Mouse (Mus musculus) heart, embryonic 15.5 days (tissue): ENCODE measurements around the gene Dnttip2. TPM values are rescaled to one million over a fixed set of nuclear protein-coding genes. Genes with fewer than 3 reads are reported as not detected.

Experiments
- ATAC-seq: fragments of 200-750 bp; cut with Nextera tagmentation; replicated peaks from 2 replicates; pipeline ENCODE4 v1.8.0; 2017; ENCODE audit warnings: low read depth, moderate TSS enrichment; ENCODE audit not compliant: insufficient number of reproducible peaks, insufficient read depth, low FRiP score
- H3K27ac ChIP-seq: fragments of 300-500 bp; sonication (generic); 2 replicates; pipeline ENCODE4 v1.5.1; 2015; ENCODE audit warnings: mild to moderate bottlenecking, inconsistent platforms
- H3K27me3 ChIP-seq: fragments of 300-500 bp; sonication (generic); 2 replicates; pipeline ENCODE4 v1.6.1; 2015; ENCODE audit warnings: inconsistent platforms
- H3K36me3 ChIP-seq: fragments of 300-500 bp; sonication (generic); 2 replicates; pipeline ENCODE4 v1.6.1; 2015; ENCODE audit warnings: mild to moderate bottlenecking, inconsistent platforms
- H3K4me1 ChIP-seq: fragments of 300-500 bp; sonication (generic); replicated peaks from 2 replicates; pipeline ENCODE4 v1.6.1; 2015; ENCODE audit warnings: inconsistent platforms
- H3K4me2 ChIP-seq: fragments of 300-500 bp; sonication (generic); 2 replicates; pipeline ENCODE4 v1.6.1; 2015; ENCODE audit warnings: inconsistent platforms, mild to moderate bottlenecking, moderate library complexity
- H3K4me3 ChIP-seq: fragments of 300-500 bp; sonication (generic); 2 replicates; pipeline ENCODE4 v1.5.1; 2015; ENCODE audit warnings: mild to moderate bottlenecking, inconsistent platforms
- H3K9ac ChIP-seq: fragments of 300-500 bp; sonication (generic); 2 replicates; pipeline ENCODE4 v1.6.1; 2015; ENCODE audit warnings: mild to moderate bottlenecking, inconsistent platforms
- H3K9me3 ChIP-seq: fragments of 300-500 bp; sonication (generic); replicated peaks from 2 replicates; pipeline ENCODE4 v1.6.1; 2016; ENCODE audit warnings: inconsistent platforms
- WGBS: fragments of 180-500 bp; shearing (Covaris S2); methylation state at CpG from one replicate; pipeline ENCODE4 v1.1.7; 2015; ENCODE audit warnings: mixed read lengths; 5-methylcytosine and 5-hydroxymethylcytosine counted together
- polyA plus RNA-seq: library from polyadenylated mRNA; unstranded; fragments of >200 nt; fragmentation: Nextera tagmentation; extraction: Ambion mirVana; gene quantifications from 2 replicates; pipeline ENCODE4 v1.2.1, GENCODE M21; 2015

Gene Dnttip2
- polyA plus RNA-seq, 1 experiment from 2014 or later, result 37.7 TPM

DNA sequence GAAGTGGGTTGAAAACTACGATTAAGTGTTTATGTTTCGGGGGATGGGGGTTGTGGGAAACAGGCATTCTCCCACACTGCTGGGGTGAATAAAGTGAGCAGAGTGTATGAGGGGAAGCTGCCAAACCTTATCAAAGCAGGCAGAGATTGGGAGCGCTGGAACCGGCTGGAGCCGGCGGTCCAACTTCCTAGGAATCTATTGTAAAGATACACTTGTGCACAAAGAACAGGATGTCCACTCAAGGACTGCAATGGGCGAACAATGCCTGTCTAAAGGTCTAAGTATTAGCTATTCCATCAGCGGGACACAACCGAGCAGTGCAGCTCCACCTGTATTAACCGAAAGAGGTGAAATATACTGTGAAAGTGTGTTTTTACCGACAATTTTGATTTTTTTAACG, 17.6 kb downstream of the Dnttip2 start:
- Histone ChIP-seq H3K4me2 (peak overlapping the region; percentile 82), H3K27ac (peak overlapping the region; percentile 95), H3K27me3 (no peaks in the 10 kb centered on the region), H3K9me3 (no peaks in the 10 kb centered on the region), H3K36me3 (no peaks in the 10 kb centered on the region), H3K4me3 (peak overlapping the region; percentile 92), H3K4me1 (peaks cover 20% of the 10 kb centered on the region), H3K9ac (0 out of 2 replicates have a peak overlapping the region, but pooled peaks have one; percentile 90)
- ATAC-seq, result 0 out of 2 replicates have a peak, but pooled peaks have one; percentile 7
- WGBS, result 27% methylated on average over 12 of the region's 12 CpGs

DNA sequence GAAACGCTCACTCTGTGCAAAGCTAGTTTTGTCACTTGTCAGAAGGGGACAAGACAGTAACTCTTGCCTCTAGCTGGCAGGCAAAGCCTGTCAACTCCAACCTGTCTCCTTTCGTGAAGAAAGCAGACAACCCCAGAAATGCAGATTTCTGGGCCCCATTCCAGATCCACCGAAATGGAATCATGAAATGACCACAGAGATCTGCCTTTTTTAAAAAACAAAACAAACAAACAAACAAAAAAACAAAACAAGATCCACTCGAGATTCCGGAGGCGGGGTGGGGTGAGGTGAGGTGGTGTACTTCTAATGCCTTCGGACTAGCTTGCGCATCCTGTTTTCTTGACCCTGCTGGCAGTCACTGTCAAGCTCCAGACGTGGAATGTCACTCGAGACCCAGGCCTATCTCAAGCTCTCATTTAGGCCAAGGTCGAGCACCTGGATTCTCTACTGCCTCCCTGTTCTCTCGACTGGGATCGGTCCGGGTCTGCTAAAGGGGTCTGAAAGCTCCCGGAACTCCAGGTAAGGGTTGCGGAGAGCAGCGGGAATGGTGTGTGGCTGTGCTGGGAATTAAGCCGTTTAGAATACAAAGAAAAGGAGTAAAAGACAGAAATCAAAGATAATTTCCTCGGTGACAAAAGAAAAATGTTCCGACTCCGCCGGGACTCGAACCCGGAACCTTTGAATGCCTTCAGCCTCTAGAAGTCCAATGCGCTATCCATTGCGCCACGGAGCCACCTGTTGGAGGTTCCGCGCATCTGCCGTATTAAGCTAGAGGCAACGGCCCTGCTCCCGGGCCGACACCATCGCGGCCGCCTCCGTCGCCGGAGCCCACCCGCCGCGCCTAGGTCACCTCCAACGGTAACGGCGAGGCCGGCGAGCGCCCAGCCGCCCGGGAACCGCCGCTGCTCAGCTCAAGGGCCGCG, 18.4 kb downstream of the Dnttip2 start:
- peak overlapping the region; percentile 92 for H3K4me3 ChIP-seq
- no peaks in the 10 kb centered on the region for H3K27me3 ChIP-seq
- peak overlapping the region; percentile 90 for H3K9ac ChIP-seq
- H3K4me2 ChIP-seq, result peak overlapping the region; percentile 82
- peak; percentile 77 for ATAC-seq
- no peaks in the 10 kb centered on the region for H3K9me3 ChIP-seq
- peak overlapping the region; percentile 95 for H3K27ac ChIP-seq
- peaks cover 20% of the 10 kb centered on the region for H3K4me1 ChIP-seq
- 5% methylated on average over 52 of the region's 54 CpGs for WGBS
- no peaks in the 10 kb centered on the region for H3K36me3 ChIP-seq

DNA sequence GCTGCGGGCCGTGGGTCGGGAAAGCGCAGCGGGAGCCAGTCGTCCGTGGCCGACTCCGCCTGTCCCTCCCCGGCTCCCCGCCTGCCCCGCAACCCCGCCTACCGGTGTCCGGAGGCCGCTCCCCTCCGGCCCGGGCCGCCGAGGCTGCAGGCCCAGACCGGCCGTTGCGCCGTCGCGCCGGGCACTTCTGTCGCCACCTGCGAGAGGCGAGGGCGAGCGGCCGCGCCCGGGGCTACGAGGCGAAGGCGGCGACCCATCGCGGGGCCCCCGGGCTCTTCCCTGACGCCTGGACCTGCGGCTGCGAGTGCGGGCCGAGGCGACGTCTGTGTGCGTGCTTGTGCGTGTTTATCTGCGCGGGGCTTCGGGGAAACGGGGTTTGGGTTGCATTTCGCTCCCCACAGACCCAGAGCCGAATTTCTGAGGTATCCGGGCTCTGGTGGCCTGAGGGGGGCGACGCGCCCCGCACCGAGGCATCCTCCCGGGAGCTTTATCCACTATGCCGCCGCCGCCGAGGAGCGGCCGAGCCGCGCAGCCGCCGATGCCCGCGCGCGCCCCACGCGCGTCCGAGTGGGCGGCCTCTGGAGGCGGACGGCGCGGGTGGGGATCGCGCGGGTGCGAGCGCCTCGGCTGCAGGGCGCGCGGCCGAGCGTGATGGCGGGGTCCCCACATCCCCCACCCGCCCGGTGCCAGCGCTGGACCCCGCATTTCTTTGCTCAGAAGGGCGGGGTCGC, 19.2 kb downstream of the Dnttip2 start:
- Histone ChIP-seq H3K36me3 (no peaks in the 10 kb centered on the region), H3K4me2 (peak overlapping the region; percentile 82), H3K27me3 (no peaks in the 10 kb centered on the region), H3K9me3 (no peaks in the 10 kb centered on the region), H3K4me1 (peaks cover 20% of the 10 kb centered on the region), H3K27ac (peak overlapping the region; percentile 95), H3K9ac (peak overlapping the region; percentile 90), H3K4me3 (peak overlapping the region; percentile 92)
- under 1% methylated on average over 83 of the region's 105 CpGs for WGBS
- peak; percentile 86 for ATAC-seq

DNA sequence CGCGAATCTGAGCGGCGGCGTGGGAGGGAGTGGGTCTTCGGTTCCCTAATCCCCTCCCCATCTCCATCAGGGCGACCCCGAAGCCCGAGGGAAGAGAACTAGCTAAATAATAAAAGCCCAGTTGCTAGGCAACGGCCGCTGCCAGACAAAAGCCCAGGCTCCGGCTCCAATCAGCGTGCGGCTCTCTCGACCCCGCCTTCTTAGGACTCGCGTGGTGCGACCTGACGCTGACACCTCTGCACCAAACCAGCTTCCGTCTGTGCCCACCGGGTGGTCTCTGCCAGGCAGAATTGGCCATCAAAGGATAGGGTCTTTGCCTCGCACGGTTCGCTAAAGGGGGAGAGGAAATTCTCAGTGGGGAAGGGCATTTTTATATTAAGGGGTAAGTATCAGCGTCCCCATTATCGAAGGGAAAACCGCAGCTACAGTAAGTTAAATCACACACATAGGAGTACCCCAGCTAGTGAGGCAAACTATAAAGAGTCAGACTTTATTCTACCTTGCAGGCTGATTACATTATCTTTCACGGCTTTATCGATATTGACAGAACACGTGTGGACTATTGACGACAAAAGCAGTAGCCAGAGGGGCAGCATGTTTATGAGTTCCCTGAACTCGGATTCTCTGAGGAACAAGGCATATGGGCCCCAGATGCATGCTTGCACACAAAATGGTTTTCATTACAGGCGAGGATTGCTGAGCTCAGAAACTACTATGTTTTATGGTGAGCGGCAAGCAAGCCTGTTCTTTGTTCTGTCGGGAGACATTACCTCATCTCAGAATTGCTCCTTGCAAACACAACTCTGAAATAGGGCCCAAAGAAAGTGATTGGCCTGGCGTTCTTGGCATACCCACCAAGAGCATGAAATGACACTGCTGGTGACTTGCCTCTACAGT, 20.0 kb downstream of the Dnttip2 start, which contains the start of gene Bcar3:
TSS of gene Bcar3 (plus strand) at position 183 of the 897 bp plus-strand sequence.
- H3K27ac ChIP-seq, result peak within 1 kb of the TSS; percentile 95
- H3K9me3 ChIP-seq, result no peaks in the 10 kb centered on the region
- peak; percentile 59 for ATAC-seq
- H3K27me3 ChIP-seq, result no peaks in the 10 kb centered on the region
- no peaks in the 10 kb centered on the region for H3K36me3 ChIP-seq
- peak within 1 kb of the TSS; percentile 92 for H3K4me3 ChIP-seq
- WGBS, result 7% methylated on average over 37 of the region's 37 CpGs
- H3K4me2 ChIP-seq, result peak within 1 kb of the TSS; percentile 82
- H3K9ac ChIP-seq, result peak within 1 kb of the TSS; percentile 90
- H3K4me1 ChIP-seq, result peaks cover 20% of the 10 kb centered on the region

DNA sequence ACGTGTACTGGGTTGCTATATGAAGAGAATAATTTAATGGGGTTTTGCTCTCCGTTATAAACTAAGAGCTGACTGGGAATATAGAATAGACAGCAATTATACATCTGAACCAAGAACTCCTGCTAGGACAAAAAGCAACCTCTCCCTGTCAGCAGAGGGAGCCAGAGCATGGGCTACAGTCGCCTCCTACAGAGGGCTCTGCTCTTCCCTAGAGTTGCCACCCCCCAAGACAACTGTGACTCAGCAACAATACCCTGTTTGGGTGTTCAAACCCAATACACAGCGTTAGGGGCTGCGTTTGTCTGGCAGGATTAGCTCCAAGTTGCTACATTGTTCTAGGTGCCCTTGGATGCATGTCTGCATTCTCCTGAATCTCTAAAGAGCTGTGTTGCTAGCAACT, 21.3 kb downstream of the Dnttip2 start:
- H3K36me3 ChIP-seq, result no peaks in the 10 kb centered on the region
- H3K9me3 ChIP-seq, result no peaks in the 10 kb centered on the region
- H3K4me3 ChIP-seq, result no peak overlapping the region
- peaks cover 20% of the 10 kb centered on the region for H3K4me1 ChIP-seq
- no peaks in the 10 kb centered on the region; the same call in 1 of the 2 replicates for H3K27me3 ChIP-seq
- H3K27ac ChIP-seq, result no peak overlapping the region
- no peak overlapping the region for H3K4me2 ChIP-seq
- 10% methylated on average over 5 of the region's 5 CpGs for WGBS
- H3K9ac ChIP-seq, result no peak overlapping the region
- ATAC-seq, result no peak

DNA sequence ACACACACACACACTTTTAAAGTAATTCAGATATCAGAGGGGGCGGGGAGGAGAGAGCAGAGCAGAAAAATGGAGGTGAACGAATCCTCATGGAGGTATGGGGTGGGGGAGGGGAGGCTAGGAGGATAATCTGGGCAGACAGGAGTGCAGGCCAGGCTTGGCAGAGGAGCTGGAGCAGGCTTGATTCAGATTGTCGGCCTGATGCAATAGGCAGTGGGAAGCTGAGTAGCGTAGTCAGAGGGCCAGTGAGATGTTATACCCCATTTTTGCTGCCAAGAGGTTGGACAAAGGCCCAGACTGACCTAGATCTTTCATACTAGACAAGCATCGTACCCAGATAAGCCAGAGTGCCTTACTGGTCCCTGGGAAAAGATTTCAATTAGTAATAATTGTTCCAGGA, 22.8 kb downstream of the Dnttip2 start:
- ATAC-seq, result no peak
- Histone ChIP-seq H3K4me2 (no peak overlapping the region), H3K9ac (no peak overlapping the region), H3K4me3 (no peak overlapping the region), H3K27me3 (no peaks in the 10 kb centered on the region; the same call in 1 of the 2 replicates), H3K36me3 (no peaks in the 10 kb centered on the region), H3K27ac (no peak overlapping the region), H3K9me3 (no peaks in the 10 kb centered on the region), H3K4me1 (peaks cover 22% of the 10 kb centered on the region)
- WGBS, result 49% methylated on average over 5 of the region's 5 CpGs

DNA sequence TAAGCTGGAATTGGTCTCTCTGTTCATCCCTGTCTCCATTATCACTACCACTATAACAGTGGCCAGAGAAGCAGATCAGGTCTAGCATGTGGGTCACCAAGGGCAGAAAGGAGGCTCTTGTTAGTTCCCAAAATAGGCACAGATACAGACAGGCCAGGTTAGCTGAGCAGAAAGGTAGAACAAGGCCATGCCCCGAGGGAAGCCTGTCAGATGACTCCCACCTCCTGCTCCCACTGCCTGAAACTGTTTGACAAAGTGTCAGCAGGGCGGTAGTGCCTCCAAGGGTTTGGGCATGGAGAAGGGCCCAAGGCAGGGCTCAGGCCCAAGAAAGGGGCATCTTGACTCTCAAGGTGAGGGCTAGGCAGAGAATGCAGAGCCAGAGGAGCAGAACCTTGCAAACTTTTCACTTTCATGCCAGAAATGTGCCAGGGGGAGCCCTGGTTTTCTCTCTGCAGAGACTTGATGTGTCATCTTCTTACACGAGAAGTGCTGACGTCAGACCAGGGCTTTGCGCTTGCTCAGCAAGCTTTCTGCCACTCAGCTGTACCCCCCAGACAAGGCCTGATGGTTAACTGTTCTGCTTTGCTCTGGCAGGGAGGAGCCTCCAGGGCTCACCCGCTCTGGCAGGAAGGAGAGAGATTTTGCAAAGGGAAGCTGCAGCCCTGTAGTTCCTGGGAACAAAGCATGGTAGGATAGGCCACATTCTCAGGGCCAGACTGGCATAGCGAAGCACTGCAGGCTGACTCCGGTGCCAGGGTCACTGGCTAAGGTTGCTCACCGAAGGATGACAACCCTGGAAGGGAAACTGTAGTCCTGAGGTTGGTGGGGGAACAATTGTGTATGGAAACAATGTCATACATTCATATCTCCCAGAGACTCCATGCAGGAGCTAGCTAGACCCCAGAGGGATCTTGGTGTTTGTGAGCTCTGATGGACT, 27.1 kb downstream of the Dnttip2 start:
- Histone ChIP-seq H3K36me3 (no peaks in the 10 kb centered on the region), H3K9ac (no peak overlapping the region), H3K4me2 (no peak overlapping the region), H3K4me3 (no peak overlapping the region), H3K27ac (no peak overlapping the region), H3K4me1 (peaks cover 11% of the 10 kb centered on the region), H3K27me3 (peaks cover 4% of the 10 kb centered on the region), H3K9me3 (no peaks in the 10 kb centered on the region)
- ATAC-seq, result peak; percentile 29; the same call in 1 of the 2 replicates
- 47% methylated on average over 9 of the region's 9 CpGs for WGBS

DNA sequence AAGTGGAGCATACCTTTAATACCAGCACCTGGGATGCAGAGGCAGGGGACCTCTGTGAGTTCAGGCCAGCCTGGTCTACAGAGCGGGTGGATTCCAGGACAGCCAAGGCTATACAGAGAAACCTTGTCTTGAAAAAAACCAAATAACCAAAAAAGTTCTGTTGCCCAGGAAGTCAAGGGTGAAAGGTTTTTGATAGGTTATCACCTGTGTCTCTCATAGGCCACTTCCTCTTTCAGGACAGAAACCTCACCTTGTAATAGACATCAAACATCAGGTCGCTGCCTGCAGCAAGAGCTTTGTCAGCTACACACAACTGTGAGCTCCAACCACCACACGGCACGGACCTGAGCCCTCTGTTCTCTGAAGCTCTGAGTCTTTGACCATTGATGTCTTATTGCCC, 30.4 kb downstream of the Dnttip2 start:
- 84% methylated on average over 4 of the region's 4 CpGs for whole genome bisulfite sequencing
- H3K27me3 ChIP-seq, result peaks cover 30% of the 10 kb centered on the region

DNA sequence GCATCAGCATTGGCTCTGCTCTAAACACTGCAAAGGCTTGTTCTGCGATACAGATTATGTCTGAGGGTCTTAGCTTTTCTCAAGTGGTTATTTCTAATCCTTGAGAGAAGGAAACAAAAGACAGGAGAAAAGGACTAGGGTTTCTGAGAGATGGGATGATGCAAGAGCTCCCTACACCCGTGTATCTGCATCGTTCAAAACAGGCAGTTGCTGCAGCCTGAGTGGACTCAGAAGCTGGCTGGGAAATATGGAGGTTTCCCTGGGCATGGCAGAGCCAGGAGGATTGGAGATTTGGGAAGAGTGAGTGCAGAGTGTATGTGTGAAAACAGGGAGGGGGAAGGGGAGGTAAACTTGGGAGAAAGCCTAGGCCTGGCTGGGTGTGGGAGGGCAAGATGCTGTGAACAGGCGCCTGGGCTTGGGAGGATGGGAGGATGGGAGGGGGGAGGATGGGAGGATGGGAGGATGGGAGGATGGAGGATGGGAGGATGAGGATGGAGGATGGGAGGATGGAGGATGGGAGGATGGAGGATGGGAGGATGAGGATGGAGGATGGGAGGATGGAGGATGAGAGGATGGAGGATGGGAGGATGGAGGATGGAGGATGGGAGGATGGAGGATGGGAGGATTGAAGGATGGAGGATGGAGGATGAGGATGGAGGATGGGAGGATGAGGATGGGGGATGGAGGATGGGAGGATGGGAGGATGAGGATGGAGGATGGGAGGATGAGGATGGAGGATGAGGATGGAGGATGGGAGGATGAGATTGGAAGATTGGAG, 33.9 kb downstream of the Dnttip2 start:
- peaks cover 48% of the 10 kb centered on the region for H3K27me3 ChIP-seq

More for the DNA sequence above, 30.4 kb downstream of the Dnttip2 start:
- Histone ChIP-seq H3K9ac (no peak overlapping the region), H3K4me3 (no peak overlapping the region), H3K4me2 (no peak overlapping the region), H3K4me1 (peaks cover 11% of the 10 kb centered on the region; the same call in 1 of the 2 replicates), H3K36me3 (no peaks in the 10 kb centered on the region), H3K27ac (no peak overlapping the region), H3K9me3 (no peaks in the 10 kb centered on the region)
- no peak for ATAC-seq

More for the DNA sequence above, 33.9 kb downstream of the Dnttip2 start:
- no peaks in the 10 kb centered on the region for H3K36me3 ChIP-seq
- no peak overlapping the region for H3K9ac ChIP-seq
- H3K4me3 ChIP-seq, result no peak overlapping the region
- no peaks in the 10 kb centered on the region for H3K9me3 ChIP-seq
- no peak overlapping the region for H3K27ac ChIP-seq
- no peak for ATAC-seq
- 44% methylated on average over 4 of the region's 4 CpGs for WGBS
- H3K4me1 ChIP-seq, result 0 out of 2 replicates have a peak, but pooled peaks cover 1% of the 10 kb centered on the region
- H3K4me2 ChIP-seq, result no peak overlapping the region
